8 mouse cellular contexts compared by ENCODE assay signal in genomic region chr11:75768091-75768989, GRCm38 (mm10). TPM values are rescaled to one million over a fixed set of nuclear protein-coding genes. Genes with fewer than 3 reads are reported as not detected.
DNase-seq lines count a peak whose midpoint lies in the region; ATAC-seq and TF ChIP-seq lines count a peak whose summit lies in the region.

No protein-coding gene starts in this region.

- WGBS in forebrain, embryonic 12.5 days = 54% methylated on average over 6 of the region's 6 CpGs
- WGBS in forebrain, embryonic 11.5 days = 65% methylated on average over 6 of the region's 6 CpGs
- WGBS in forebrain, embryonic 16.5 days = 50% methylated on average over 6 of the region's 6 CpGs
- WGBS in liver, embryonic 14.5 days (ENCODE audit: insufficient replicate concordance) = 57% methylated on average over 6 of the region's 6 CpGs

- H3K4me1 ChIP-seq in forebrain, embryonic 12.5 days = peaks cover 11% of the 10 kb centered on the region
- no peaks in the 10 kb centered on the region for H3K4me1 ChIP-seq in forebrain, embryonic 11.5 days (replicated peaks; ENCODE audit: control insufficient read depth, insufficient read depth, low read length)
- H3K4me1 ChIP-seq in forebrain, embryonic 16.5 days (replicated peaks; ENCODE audit: control insufficient read depth, insufficient read depth, low read length) = peaks cover 11% of the 10 kb centered on the region
- H3K4me1 ChIP-seq in liver, embryonic 14.5 days (replicated peaks; ENCODE audit: control insufficient read depth in 2 of 2, insufficient read depth in 2 of 2, low read length in 1 of 2) = peaks cover 0 to 4% of the 10 kb centered on the region in 2 experiments; a peak in 2 of 4 replicates

- no peak for TF ChIP-seq EP300 in liver, embryonic 14.5 days (IDR thresholded peaks at IDR 0.05; ENCODE audit: low read depth)

- 0 out of 2 replicates have a peak overlapping the region, but pooled peaks have one; percentile 43 for H3K27ac ChIP-seq in forebrain, embryonic 12.5 days
- no peak overlapping the region for H3K27ac ChIP-seq in forebrain, embryonic 11.5 days (ENCODE audit: low read depth, low read length)
- H3K27ac ChIP-seq in left cerebral cortex, adult 2 months = 0 out of 2 replicates have a peak overlapping the region, but pooled peaks have one; percentile 51
- peak overlapping the region; percentile 24; the same call in 1 of the 2 replicates for H3K27ac ChIP-seq in forebrain, embryonic 16.5 days (ENCODE audit: low read length)
- no peak overlapping the region for H3K27ac ChIP-seq in liver, embryonic 14.5 days

- H3K27me3 ChIP-seq in forebrain, embryonic 12.5 days = 0 out of 2 replicates have a peak, but pooled peaks cover 3% of the 10 kb centered on the region
- no peaks in the 10 kb centered on the region for H3K27me3 ChIP-seq in forebrain, embryonic 11.5 days (ENCODE audit: control insufficient read depth, insufficient read depth, low read length)
- H3K27me3 ChIP-seq in forebrain, embryonic 16.5 days (replicated peaks; ENCODE audit: control insufficient read depth, insufficient read depth, low read length) = no peaks in the 10 kb centered on the region
- no peaks in the 10 kb centered on the region for H3K27me3 ChIP-seq in liver, embryonic 14.5 days (ENCODE audit: control insufficient read depth, insufficient read depth, low read length)

- H3K4me3 ChIP-seq in forebrain, embryonic 12.5 days (replicated peaks) = no peak overlapping the region
- H3K4me3 ChIP-seq in forebrain, embryonic 11.5 days (ENCODE audit: low read depth, low read length) = no peak overlapping the region
- H3K4me3 ChIP-seq in left cerebral cortex, adult 2 months = no peak overlapping the region
- H3K4me3 ChIP-seq in forebrain, embryonic 16.5 days (replicated peaks; ENCODE audit: low read length) = no peak overlapping the region
- H3K4me3 ChIP-seq in liver, embryonic 14.5 days (ENCODE audit: insufficient read depth in 1 of 2, low read depth in 2 of 2, low read length in 2 of 2) = no peak overlapping the region

- no peak for TF ChIP-seq CTCF in left cerebral cortex, adult 2 months (IDR thresholded peaks at IDR 0.05)
- no peak for TF ChIP-seq CTCF in liver, embryonic 14.5 days (IDR thresholded peaks at IDR 0.05; ENCODE audit: low read depth)

- no peak overlapping the region for H3K4me2 ChIP-seq in forebrain, embryonic 12.5 days
- no peak overlapping the region for H3K4me2 ChIP-seq in forebrain, embryonic 11.5 days (ENCODE audit: low read depth, low read length, severe bottlenecking)
- H3K4me2 ChIP-seq in forebrain, embryonic 16.5 days (ENCODE audit: low read length) = no peak overlapping the region
- peak overlapping the region; percentile 50 for H3K4me2 ChIP-seq in liver, embryonic 14.5 days (ENCODE audit: low read depth)

- H3K9ac ChIP-seq in forebrain, embryonic 12.5 days = no peak overlapping the region
- no peak overlapping the region for H3K9ac ChIP-seq in forebrain, embryonic 11.5 days (ENCODE audit: low read length)
- no peak overlapping the region for H3K9ac ChIP-seq in forebrain, embryonic 16.5 days (replicated peaks; ENCODE audit: low read depth, low read length)
- no peak overlapping the region for H3K9ac ChIP-seq in liver, embryonic 14.5 days (replicated peaks)

- intact Hi-C loops in left cerebral cortex, adult 2 months (cut with DNase I) = no loop called here

- no peak for ATAC-seq in forebrain, embryonic 12.5 days (ENCODE audit: low FRiP score)
- no peak; the same call in 1 of the 2 replicates for ATAC-seq in forebrain, embryonic 11.5 days (replicated peaks; ENCODE audit: low FRiP score)
- ATAC-seq in forebrain, embryonic 16.5 days = no peak
- no peak for ATAC-seq in liver, embryonic 14.5 days (ENCODE audit: insufficient read depth)

- H3K9me3 ChIP-seq in forebrain, embryonic 12.5 days = no peaks in the 10 kb centered on the region
- no peaks in the 10 kb centered on the region for H3K9me3 ChIP-seq in forebrain, embryonic 11.5 days (ENCODE audit: control insufficient read depth, low read length)
- no peaks in the 10 kb centered on the region for H3K9me3 ChIP-seq in forebrain, embryonic 16.5 days (ENCODE audit: control insufficient read depth, low read length)
- no peaks in the 10 kb centered on the region for H3K9me3 ChIP-seq in liver, embryonic 14.5 days (ENCODE audit: control insufficient read depth, low read length)

- peaks cover 45% of the 10 kb centered on the region for H3K36me3 ChIP-seq in forebrain, embryonic 12.5 days (replicated peaks)
- peaks cover 3% of the 10 kb centered on the region; the same call in 1 of the 2 replicates for H3K36me3 ChIP-seq in forebrain, embryonic 11.5 days (ENCODE audit: control insufficient read depth, insufficient read depth, low read length)
- H3K36me3 ChIP-seq in forebrain, embryonic 16.5 days (ENCODE audit: control insufficient read depth, insufficient read depth) = peaks cover 23% of the 10 kb centered on the region
- peaks cover 25% of the 10 kb centered on the region for H3K36me3 ChIP-seq in liver, embryonic 14.5 days (replicated peaks; ENCODE audit: control insufficient read depth, insufficient read depth, low read depth)

- no peak for DNase-seq in forebrain, embryonic 11.5 days (ENCODE audit: low spot score)
- DNase-seq in left cerebral cortex, adult 2 months (ENCODE audit: extremely low spot score in 1 of 2, low spot score in 2 of 2) = no peak
- no peak for DNase-seq in left cerebral cortex, adult 11 months (ENCODE audit: low spot score)
- no peak for DNase-seq in liver, embryonic 14.5 days (ENCODE audit: low read depth in 3 of 3, low spot score in 3 of 3)
- DNase-seq in B cell, adult 2 months = no peak
- no peak for DNase-seq in lung, postnatal 10 days

RNA-seq across cellular contexts. Expression of gene Doc2b, which starts 27.5 kb away (rescaled TPM):
- 0.26 and 0.46 TPM in 2 replicates for polyA plus RNA-seq in forebrain, embryonic 12.5 days (2016; fragmentation: Nextera tagmentation; extraction: Ambion mirVana)
- 0.17 and 0.20 TPM in 2 replicates for polyA plus RNA-seq in forebrain, embryonic 11.5 days (2014; fragmentation: Nextera tagmentation; extraction: Ambion mirVana)
- total RNA-seq in left cerebral cortex, adult 2 months (2021) = 10 to 100 TPM; 17.9 to 26.7 TPM
- 2.3 and 3.0 TPM in 2 replicates for polyA plus RNA-seq in forebrain, embryonic 16.5 days (2015; fragmentation: Nextera tagmentation; extraction: Ambion mirVana)
- polyA plus RNA-seq in liver, embryonic 14.5 days (2012; rRNA removed) = 0.01 and 0.02 TPM in 2 replicates
- not detected in 2 replicates for polyA plus RNA-seq in liver, embryonic 14.5 days (2014; fragmentation: Nextera tagmentation; extraction: Ambion mirVana)

RNA-seq across cellular contexts. Expression of gene Ywhae, which starts 35.7 kb away (rescaled TPM):
- polyA plus RNA-seq in forebrain, embryonic 12.5 days (2016; fragmentation: Nextera tagmentation; extraction: Ambion mirVana) = 1,436 and 1,495 TPM in 2 replicates
- polyA plus RNA-seq in forebrain, embryonic 11.5 days (2014; fragmentation: Nextera tagmentation; extraction: Ambion mirVana) = 1,460 and 1,571 TPM in 2 replicates
- total RNA-seq in left cerebral cortex, adult 2 months (2021) = 100 to 1,000 TPM; 854 to 940 TPM
- polyA plus RNA-seq in forebrain, embryonic 16.5 days (2015; fragmentation: Nextera tagmentation; extraction: Ambion mirVana) = 1,407 and 1,506 TPM in 2 replicates
- polyA plus RNA-seq in liver, embryonic 14.5 days (2012; rRNA removed) = 127 and 175 TPM in 2 replicates
- 231 and 245 TPM in 2 replicates for polyA plus RNA-seq in liver, embryonic 14.5 days (2014; fragmentation: Nextera tagmentation; extraction: Ambion mirVana)

Comparison
In these comparisons a context has a peak if more than half of its experiments do, and no peak if none do; other contexts are left out.
1. H3K27ac ChIP-seq: peak in forebrain, embryonic 12.5 days (single experiment), left cerebral cortex, adult 2 months (single experiment) and forebrain, embryonic 16.5 days (single experiment); none in forebrain, embryonic 11.5 days (single experiment) and liver, embryonic 14.5 days (single experiment).